Mouse (Mus musculus) liver, adult 2 months (tissue): ENCODE data around the gene 1700029I15Rik.

Experiments
- CTCF ChIP-seq: fragments of 200-500 bp; IDR thresholded peaks from 2 replicates; pipeline ENCODE4 v1.5.1; 2011; ENCODE audit warnings: low read depth, low read length, control low read depth
- POLR2A ChIP-seq: fragments of 200-500 bp; IDR thresholded peaks from 2 replicates; pipeline ENCODE4 v1.6.1; 2011; ENCODE audit warnings: low read length, control low read depth; ENCODE audit not compliant: insufficient read depth; ENCODE audit errors: extremely low read depth

GRCm38 (mm10) chr2:92397436-92397835, 15.1 kb downstream of the 1700029I15Rik start:
- TF ChIP-seq CTCF = no peak
- TF ChIP-seq POLR2A = no peak
